Mouse (Mus musculus): Measurements from ENCODE around the gene Clba1. TPM values are rescaled to one million over a fixed set of nuclear protein-coding genes. Genes with fewer than 3 reads are reported as not detected.

Gene Clba1
- polyA plus RNA-seq, 1 experiment from 2014 or later: 24.2 TPM

DNA sequence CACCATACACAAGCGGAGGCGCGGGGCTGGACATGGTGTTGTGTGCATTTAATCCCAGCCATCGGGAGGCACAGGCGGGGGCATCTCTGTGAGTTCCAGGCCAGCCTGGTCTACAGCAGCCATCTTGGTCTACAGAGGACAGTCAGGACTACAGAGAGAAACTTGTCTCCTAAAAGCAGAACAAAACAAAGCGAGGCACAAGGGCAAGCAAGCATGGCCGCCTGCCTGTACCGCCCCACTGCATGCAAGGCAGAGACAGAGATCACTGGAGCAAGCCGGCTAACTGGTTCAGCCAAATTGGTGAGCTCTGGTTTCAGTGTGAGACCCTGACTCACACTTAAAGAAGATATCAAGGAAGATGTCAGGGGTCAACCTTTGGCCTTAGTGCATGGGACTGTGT, 41.6 kb downstream of the Clba1 start:
- H3K9me3 ChIP-seq (ENCODE audit: control insufficient read depth, low read length): no peaks in the 10 kb centered on the region
- no peak overlapping the region for H3K27ac ChIP-seq (ENCODE audit: low read depth, low read length)
- no peaks in the 10 kb centered on the region for H3K27me3 ChIP-seq (replicated peaks; ENCODE audit: control insufficient read depth, insufficient read depth, low read length)
- no peak overlapping the region for H3K9ac ChIP-seq (ENCODE audit: low read depth, low read length)
- 89% methylated on average over 9 of the region's 9 CpGs for WGBS
- H3K4me3 ChIP-seq (ENCODE audit: low read length): no peak overlapping the region
- no peak for ATAC-seq
- no peaks in the 10 kb centered on the region for H3K36me3 ChIP-seq (ENCODE audit: control insufficient read depth, insufficient read depth, low read length)
- H3K4me1 ChIP-seq (ENCODE audit: control insufficient read depth, insufficient read depth, low read depth, low read length): no peaks in the 10 kb centered on the region
- H3K4me2 ChIP-seq (ENCODE audit: low read length): no peak overlapping the region

GRCm38 (mm10) chr12:112851116-112851515, 42.4 kb downstream of the Clba1 start:
- H3K27ac ChIP-seq (ENCODE audit: low read depth, low read length): no peak overlapping the region
- no peaks in the 10 kb centered on the region for H3K27me3 ChIP-seq (replicated peaks; ENCODE audit: control insufficient read depth, insufficient read depth, low read length)
- no peaks in the 10 kb centered on the region for H3K4me1 ChIP-seq (ENCODE audit: control insufficient read depth, insufficient read depth, low read depth, low read length)
- no peaks in the 10 kb centered on the region for H3K9me3 ChIP-seq (ENCODE audit: control insufficient read depth, low read length)
- no peaks in the 10 kb centered on the region for H3K36me3 ChIP-seq (ENCODE audit: control insufficient read depth, insufficient read depth, low read length)
- ATAC-seq: no peak
- no peak overlapping the region for H3K4me2 ChIP-seq (ENCODE audit: low read length)
- H3K9ac ChIP-seq (ENCODE audit: low read depth, low read length): no peak overlapping the region
- 57% methylated on average over 5 of the region's 8 CpGs for WGBS
- no peak overlapping the region for H3K4me3 ChIP-seq (ENCODE audit: low read length)

DNA sequence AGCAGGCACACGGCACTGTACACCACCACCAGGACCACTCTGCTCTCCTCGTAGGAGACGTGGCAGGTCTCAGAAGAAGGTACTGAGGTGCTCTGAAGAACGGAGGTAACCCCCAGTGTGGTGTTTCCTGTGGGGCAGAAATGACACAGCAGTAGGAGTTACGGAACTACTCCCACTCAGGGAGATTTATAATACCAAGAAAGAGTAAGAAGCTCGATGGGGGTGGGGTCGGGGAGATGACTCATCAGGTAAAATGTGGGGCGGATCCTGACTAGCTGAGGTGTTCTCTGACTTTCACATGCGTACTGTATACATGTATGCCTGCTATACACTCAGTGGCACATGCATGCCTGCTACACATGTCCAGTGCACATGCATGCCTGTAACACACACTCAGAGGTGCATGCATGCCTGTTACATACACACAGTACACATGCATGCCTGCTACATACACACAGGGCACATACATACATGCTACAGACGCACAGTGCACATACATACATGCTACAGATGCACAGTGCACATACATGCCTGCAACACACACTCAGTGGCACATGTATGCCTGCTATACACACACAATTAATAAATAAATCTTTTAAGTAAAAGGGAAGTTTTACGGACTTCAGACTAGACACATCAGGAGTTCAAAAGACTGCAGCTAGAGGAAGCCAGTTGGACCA, 44.5 kb downstream of the Clba1 start:
- no peak overlapping the region for H3K4me3 ChIP-seq (ENCODE audit: low read length)
- H3K27me3 ChIP-seq (replicated peaks; ENCODE audit: control insufficient read depth, insufficient read depth, low read length): no peaks in the 10 kb centered on the region; the same call in 1 of the 2 replicates
- ATAC-seq: no peak
- H3K36me3 ChIP-seq (ENCODE audit: control insufficient read depth, insufficient read depth, low read length): no peaks in the 10 kb centered on the region
- H3K4me2 ChIP-seq (ENCODE audit: low read length): no peak overlapping the region
- H3K9ac ChIP-seq (ENCODE audit: low read depth, low read length): no peak overlapping the region
- 89% methylated on average over 11 of the region's 11 CpGs for WGBS
- no peaks in the 10 kb centered on the region for H3K9me3 ChIP-seq (ENCODE audit: control insufficient read depth, low read length)
- no peak overlapping the region for H3K27ac ChIP-seq (ENCODE audit: low read depth, low read length)
- no peaks in the 10 kb centered on the region for H3K4me1 ChIP-seq (ENCODE audit: control insufficient read depth, insufficient read depth, low read depth, low read length)

GRCm38 (mm10) chr12:112854610-112855333, 46.0 kb downstream of the Clba1 start:
- H3K27me3 ChIP-seq (replicated peaks; ENCODE audit: control insufficient read depth, insufficient read depth, low read length): no peaks in the 10 kb centered on the region; the same call in 1 of the 2 replicates
- no peaks in the 10 kb centered on the region for H3K4me1 ChIP-seq (ENCODE audit: control insufficient read depth, insufficient read depth, low read depth, low read length)
- H3K9me3 ChIP-seq (ENCODE audit: control insufficient read depth, low read length): no peaks in the 10 kb centered on the region
- H3K36me3 ChIP-seq (ENCODE audit: control insufficient read depth, insufficient read depth, low read length): no peaks in the 10 kb centered on the region
- no peak overlapping the region for H3K4me2 ChIP-seq (ENCODE audit: low read length)
- ATAC-seq: no peak
- 75% methylated on average over 7 of the region's 7 CpGs for WGBS
- H3K27ac ChIP-seq (ENCODE audit: low read depth, low read length): no peak overlapping the region
- no peak overlapping the region for H3K4me3 ChIP-seq (ENCODE audit: low read length)
- H3K9ac ChIP-seq (ENCODE audit: low read depth, low read length): no peak overlapping the region

GRCm38 (mm10) chr12:112856338-112856737, 47.6 kb downstream of the Clba1 start:
- Histone ChIP-seq H3K9ac (ENCODE audit: low read depth, low read length) (no peak overlapping the region), H3K36me3 (ENCODE audit: control insufficient read depth, insufficient read depth, low read length) (no peaks in the 10 kb centered on the region), H3K4me3 (ENCODE audit: low read length) (no peak overlapping the region), H3K27ac (ENCODE audit: low read depth, low read length) (no peak overlapping the region), H3K9me3 (ENCODE audit: control insufficient read depth, low read length) (no peaks in the 10 kb centered on the region), H3K27me3 (replicated peaks; ENCODE audit: control insufficient read depth, insufficient read depth, low read length) (no peaks in the 10 kb centered on the region; the same call in 1 of the 2 replicates), H3K4me2 (ENCODE audit: low read length) (no peak overlapping the region), H3K4me1 (ENCODE audit: control insufficient read depth, insufficient read depth, low read depth, low read length) (no peaks in the 10 kb centered on the region)
- no peak for ATAC-seq
- WGBS: 75% methylated on average over 3 of the region's 3 CpGs

- H3K4me1 ChIP-seq (ENCODE audit: control insufficient read depth, insufficient read depth, low read depth, low read length): no peaks in the 10 kb centered on the region
- no peak overlapping the region for H3K9ac ChIP-seq (ENCODE audit: low read depth, low read length)
- ATAC-seq: no peak
- H3K4me3 ChIP-seq (ENCODE audit: low read length): no peak overlapping the region
- no peaks in the 10 kb centered on the region for H3K36me3 ChIP-seq (ENCODE audit: control insufficient read depth, insufficient read depth, low read length)
- no peaks in the 10 kb centered on the region for H3K9me3 ChIP-seq (ENCODE audit: control insufficient read depth, low read length)
- no peak overlapping the region for H3K4me2 ChIP-seq (ENCODE audit: low read length)
- WGBS: 77% methylated on average over 9 of the region's 9 CpGs
- H3K27ac ChIP-seq (ENCODE audit: low read depth, low read length): no peak overlapping the region
- no peaks in the 10 kb centered on the region; the same call in 1 of the 2 replicates for H3K27me3 ChIP-seq (replicated peaks; ENCODE audit: control insufficient read depth, insufficient read depth, low read length)
Observed at GRCm38 (mm10) chr12:112857021-112857925, 48.5 kb downstream of the Clba1 start.

- no peak for ATAC-seq
- Histone ChIP-seq H3K4me1 (ENCODE audit: control insufficient read depth, insufficient read depth, low read depth, low read length) (no peaks in the 10 kb centered on the region), H3K4me3 (ENCODE audit: low read length) (no peak overlapping the region), H3K36me3 (ENCODE audit: control insufficient read depth, insufficient read depth, low read length) (no peaks in the 10 kb centered on the region), H3K9ac (ENCODE audit: low read depth, low read length) (no peak overlapping the region), H3K4me2 (ENCODE audit: low read length) (no peak overlapping the region), H3K9me3 (ENCODE audit: control insufficient read depth, low read length) (no peaks in the 10 kb centered on the region), H3K27me3 (replicated peaks; ENCODE audit: control insufficient read depth, insufficient read depth, low read length) (no peaks in the 10 kb centered on the region; the same call in 1 of the 2 replicates), H3K27ac (ENCODE audit: low read depth, low read length) (no peak overlapping the region)
- 89% methylated on average over 9 of the region's 9 CpGs for WGBS
Observed at GRCm38 (mm10) chr12:112858581-112859336, 50.0 kb downstream of the Clba1 start.

DNA sequence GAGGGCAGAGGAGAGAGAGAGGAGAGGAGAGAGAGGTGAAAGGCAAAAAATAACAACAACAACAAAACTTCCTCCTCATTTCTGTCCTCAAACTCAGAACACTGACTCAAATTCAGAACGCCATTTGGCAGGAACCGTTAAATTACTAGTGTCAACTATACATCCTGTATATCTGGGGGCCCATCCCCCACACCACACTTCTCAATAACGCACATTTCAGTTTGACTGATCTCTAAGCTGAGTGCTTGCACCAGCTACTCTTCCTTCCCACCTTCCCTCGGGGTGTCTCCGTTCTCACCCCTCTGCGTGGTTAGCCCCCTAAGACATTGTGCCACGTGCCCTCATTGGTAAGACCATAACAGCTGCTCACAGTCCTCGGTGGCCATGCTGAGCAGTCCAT, 51.2 kb downstream of the Clba1 start:
- no peak overlapping the region for H3K27ac ChIP-seq (ENCODE audit: low read depth, low read length)
- no peaks in the 10 kb centered on the region for H3K9me3 ChIP-seq (ENCODE audit: control insufficient read depth, low read length)
- no peak for ATAC-seq
- H3K4me1 ChIP-seq (ENCODE audit: control insufficient read depth, insufficient read depth, low read depth, low read length): no peaks in the 10 kb centered on the region
- H3K4me2 ChIP-seq (ENCODE audit: low read length): no peak overlapping the region
- H3K36me3 ChIP-seq (ENCODE audit: control insufficient read depth, insufficient read depth, low read length): no peaks in the 10 kb centered on the region
- no peak overlapping the region for H3K4me3 ChIP-seq (ENCODE audit: low read length)
- WGBS: 75% methylated on average over 8 of the region's 8 CpGs
- no peak overlapping the region for H3K9ac ChIP-seq (ENCODE audit: low read depth, low read length)
- H3K27me3 ChIP-seq (replicated peaks; ENCODE audit: control insufficient read depth, insufficient read depth, low read length): no peaks in the 10 kb centered on the region; the same call in 1 of the 2 replicates

Data from hindbrain, embryonic 16.5 days (tissue).